Mouse (Mus musculus): ENCODE data around the gene Itga2b. TPM values are rescaled to one million over a fixed set of nuclear protein-coding genes. Genes with fewer than 3 reads are reported as not detected.

The Itga2b gene
- polyA plus RNA-seq (2014; fragmentation: Nextera tagmentation; extraction: Ambion mirVana) = 5.5 and 7.0 TPM in 2 replicates

- Histone ChIP-seq H3K27ac (ENCODE audit: low read depth, low read length) (no peak within 1 kb of the TSS), H3K9ac (replicated peaks; ENCODE audit: low read depth, low read length) (no peak within 1 kb of the TSS)
- no peak for ATAC-seq (ENCODE audit: low read depth)
These were observed at the start of gene Itga2b for GRCm38 (mm10) chr11:102469648-102470357. TSS of gene Itga2b (minus strand) at chr11:102470122.

DNA sequence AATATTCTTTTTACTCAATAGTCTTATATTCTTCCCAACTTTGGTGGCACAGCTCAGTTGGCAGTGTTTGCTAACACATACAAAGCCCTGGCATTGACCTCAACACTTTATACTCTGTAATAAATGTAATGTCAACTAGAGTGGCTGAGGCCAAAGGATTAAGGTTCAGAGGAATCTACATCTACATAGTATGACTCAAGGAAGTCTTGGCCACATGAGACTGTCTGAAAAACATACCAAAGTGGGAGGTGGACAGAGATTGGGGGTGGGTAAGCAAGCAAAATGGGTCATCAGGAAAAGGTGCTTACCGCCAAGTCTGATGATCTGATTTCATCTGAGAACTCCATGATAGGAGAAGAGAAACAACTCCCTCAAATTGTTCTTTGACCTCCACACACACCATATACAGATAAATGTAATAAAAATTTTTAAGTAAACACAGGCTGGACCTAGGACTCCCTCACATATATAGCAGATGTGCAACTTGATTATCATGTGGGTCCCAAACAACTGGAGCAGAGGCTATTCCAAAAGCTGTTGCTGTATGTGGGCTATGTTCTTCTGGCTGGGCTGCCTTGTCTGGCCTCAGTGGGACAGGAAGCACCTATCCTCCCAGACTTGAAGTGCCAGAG lies 45.0 kb upstream of the Itga2b start:
- Histone ChIP-seq H3K36me3 (ENCODE audit: control insufficient read depth, insufficient read depth, low read length) (no peaks in the 10 kb centered on the region), H3K4me3 (ENCODE audit: low read depth, low read length) (no peak overlapping the region), H3K4me1 (ENCODE audit: control insufficient read depth, insufficient read depth, low read length) (no peaks in the 10 kb centered on the region), H3K27me3 (ENCODE audit: control insufficient read depth, insufficient read depth, low read length) (no peaks in the 10 kb centered on the region), H3K9me3 (ENCODE audit: control insufficient read depth, low read length) (no peaks in the 10 kb centered on the region), H3K9ac (replicated peaks; ENCODE audit: low read depth, low read length) (no peak overlapping the region), H3K27ac (ENCODE audit: low read depth, low read length) (no peak overlapping the region), H3K4me2 (ENCODE audit: low read depth, low read length) (no peak overlapping the region)
- no peak for ATAC-seq (ENCODE audit: low read depth)
- WGBS = 100% methylated on average over 1 of the region's 1 CpGs

More at GRCm38 (mm10) chr11:102469648-102470357, at the start of gene Itga2b:
- Histone ChIP-seq H3K4me2 (ENCODE audit: low read depth, low read length) (no peak within 1 kb of the TSS), H3K4me1 (ENCODE audit: control insufficient read depth, insufficient read depth, low read length) (peaks cover 6% of the 10 kb centered on the region; the same call in 1 of the 2 replicates), H3K27me3 (ENCODE audit: control insufficient read depth, insufficient read depth, low read length) (no peaks in the 10 kb centered on the region), H3K4me3 (ENCODE audit: low read depth, low read length) (no peak within 1 kb of the TSS), H3K9me3 (ENCODE audit: control insufficient read depth, low read length) (no peaks in the 10 kb centered on the region), H3K36me3 (ENCODE audit: control insufficient read depth, insufficient read depth, low read length) (no peaks in the 10 kb centered on the region)
- 69% methylated on average over 11 of the region's 11 CpGs for WGBS

DNA sequence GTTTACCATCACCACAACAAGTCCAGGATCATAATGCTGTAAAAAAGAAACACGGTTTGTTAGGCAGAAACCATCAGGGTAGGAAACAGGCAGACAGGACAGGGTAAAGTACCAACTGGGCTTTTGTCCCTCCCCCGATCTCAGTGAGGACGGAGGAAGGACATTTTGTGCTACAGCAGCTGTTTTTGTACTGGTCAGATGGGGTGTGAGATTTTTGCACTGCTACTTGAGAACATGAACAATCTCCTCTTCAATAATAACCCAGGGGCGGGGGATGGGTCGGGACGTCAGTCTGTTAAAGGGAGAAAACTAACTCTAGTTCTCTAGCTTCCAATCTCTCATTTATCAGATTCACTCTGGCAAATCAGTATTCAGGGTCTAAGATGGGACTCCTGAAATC lies 40.3 kb upstream of the Itga2b start:
- no peak overlapping the region for H3K9ac ChIP-seq (replicated peaks; ENCODE audit: low read depth, low read length)
- no peaks in the 10 kb centered on the region for H3K9me3 ChIP-seq (ENCODE audit: control insufficient read depth, low read length)
- H3K27ac ChIP-seq (ENCODE audit: low read depth, low read length) = no peak overlapping the region
- H3K27me3 ChIP-seq (ENCODE audit: control insufficient read depth, insufficient read depth, low read length) = no peaks in the 10 kb centered on the region
- ATAC-seq (ENCODE audit: low read depth) = no peak
- WGBS = 64% methylated on average over 6 of the region's 6 CpGs
- H3K4me1 ChIP-seq (ENCODE audit: control insufficient read depth, insufficient read depth, low read length) = no peaks in the 10 kb centered on the region
- H3K36me3 ChIP-seq (ENCODE audit: control insufficient read depth, insufficient read depth, low read length) = 0 out of 2 replicates have a peak, but pooled peaks cover 2% of the 10 kb centered on the region
- H3K4me3 ChIP-seq (ENCODE audit: low read depth, low read length) = no peak overlapping the region
- H3K4me2 ChIP-seq (ENCODE audit: low read depth, low read length) = no peak overlapping the region

- Histone ChIP-seq H3K9me3 (ENCODE audit: control insufficient read depth, low read length) (no peaks in the 10 kb centered on the region), H3K4me1 (ENCODE audit: control insufficient read depth, insufficient read depth, low read length) (no peaks in the 10 kb centered on the region), H3K36me3 (ENCODE audit: control insufficient read depth, insufficient read depth, low read length) (peaks cover 28% of the 10 kb centered on the region), H3K4me2 (ENCODE audit: low read depth, low read length) (no peak overlapping the region), H3K9ac (replicated peaks; ENCODE audit: low read depth, low read length) (no peak overlapping the region), H3K4me3 (ENCODE audit: low read depth, low read length) (no peak overlapping the region), H3K27me3 (ENCODE audit: control insufficient read depth, insufficient read depth, low read length) (no peaks in the 10 kb centered on the region), H3K27ac (ENCODE audit: low read depth, low read length) (no peak overlapping the region)
- WGBS = 76% methylated on average over 2 of the region's 2 CpGs
- no peak for ATAC-seq (ENCODE audit: low read depth)
These were observed 26.8 kb upstream of the Itga2b start for GRCm38 (mm10) chr11:102496732-102497131.

- ATAC-seq (ENCODE audit: low read depth) = no peak
- Histone ChIP-seq H3K4me1 (ENCODE audit: control insufficient read depth, insufficient read depth, low read length) (no peaks in the 10 kb centered on the region), H3K4me3 (ENCODE audit: low read depth, low read length) (no peak overlapping the region), H3K27ac (ENCODE audit: low read depth, low read length) (no peak overlapping the region), H3K4me2 (ENCODE audit: low read depth, low read length) (no peak overlapping the region), H3K9ac (replicated peaks; ENCODE audit: low read depth, low read length) (no peak overlapping the region), H3K27me3 (ENCODE audit: control insufficient read depth, insufficient read depth, low read length) (no peaks in the 10 kb centered on the region), H3K36me3 (ENCODE audit: control insufficient read depth, insufficient read depth, low read length) (peaks cover 28% of the 10 kb centered on the region), H3K9me3 (ENCODE audit: control insufficient read depth, low read length) (no peaks in the 10 kb centered on the region)
- 92% methylated on average over 2 of the region's 2 CpGs for WGBS
These were observed 26.3 kb upstream of the Itga2b start for GRCm38 (mm10) chr11:102496206-102496605.

- Histone ChIP-seq H3K4me3 (ENCODE audit: low read depth, low read length) (no peak overlapping the region), H3K27ac (ENCODE audit: low read depth, low read length) (no peak overlapping the region), H3K9me3 (ENCODE audit: control insufficient read depth, low read length) (no peaks in the 10 kb centered on the region), H3K27me3 (ENCODE audit: control insufficient read depth, insufficient read depth, low read length) (no peaks in the 10 kb centered on the region), H3K36me3 (ENCODE audit: control insufficient read depth, insufficient read depth, low read length) (peaks cover 28% of the 10 kb centered on the region), H3K4me2 (ENCODE audit: low read depth, low read length) (no peak overlapping the region), H3K9ac (replicated peaks; ENCODE audit: low read depth, low read length) (no peak overlapping the region), H3K4me1 (ENCODE audit: control insufficient read depth, insufficient read depth, low read length) (no peaks in the 10 kb centered on the region)
- WGBS = 98% methylated on average over 5 of the region's 5 CpGs
- no peak for ATAC-seq (ENCODE audit: low read depth)
These were observed 25.8 kb upstream of the Itga2b start for GRCm38 (mm10) chr11:102495742-102496141.

DNA sequence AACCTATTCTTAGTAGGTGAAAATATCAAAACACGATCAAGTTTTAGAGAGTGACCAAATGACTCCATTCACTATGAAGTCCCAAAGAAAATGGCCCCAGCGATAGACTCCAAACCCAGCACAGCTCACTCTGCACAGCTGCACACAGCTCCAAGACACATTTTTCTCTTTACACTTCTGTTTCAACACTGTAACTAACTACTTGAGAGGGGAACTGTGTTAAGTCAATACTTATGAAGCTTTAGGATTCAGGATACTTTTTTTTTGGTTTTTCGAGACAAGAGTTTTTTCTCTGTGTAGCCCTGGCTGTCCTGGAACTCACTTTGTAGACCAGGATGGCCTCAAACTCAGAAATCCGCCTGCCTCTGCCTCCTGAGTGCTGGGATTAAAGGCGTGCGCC lies 25.2 kb upstream of the Itga2b start:
- 99% methylated on average over 6 of the region's 6 CpGs for WGBS
- Histone ChIP-seq H3K4me3 (ENCODE audit: low read depth, low read length) (no peak overlapping the region), H3K27me3 (ENCODE audit: control insufficient read depth, insufficient read depth, low read length) (no peaks in the 10 kb centered on the region), H3K9ac (replicated peaks; ENCODE audit: low read depth, low read length) (no peak overlapping the region), H3K4me1 (ENCODE audit: control insufficient read depth, insufficient read depth, low read length) (no peaks in the 10 kb centered on the region), H3K27ac (ENCODE audit: low read depth, low read length) (no peak overlapping the region), H3K9me3 (ENCODE audit: control insufficient read depth, low read length) (no peaks in the 10 kb centered on the region), H3K36me3 (ENCODE audit: control insufficient read depth, insufficient read depth, low read length) (peaks cover 23% of the 10 kb centered on the region), H3K4me2 (ENCODE audit: low read depth, low read length) (no peak overlapping the region)
- no peak for ATAC-seq (ENCODE audit: low read depth)

DNA sequence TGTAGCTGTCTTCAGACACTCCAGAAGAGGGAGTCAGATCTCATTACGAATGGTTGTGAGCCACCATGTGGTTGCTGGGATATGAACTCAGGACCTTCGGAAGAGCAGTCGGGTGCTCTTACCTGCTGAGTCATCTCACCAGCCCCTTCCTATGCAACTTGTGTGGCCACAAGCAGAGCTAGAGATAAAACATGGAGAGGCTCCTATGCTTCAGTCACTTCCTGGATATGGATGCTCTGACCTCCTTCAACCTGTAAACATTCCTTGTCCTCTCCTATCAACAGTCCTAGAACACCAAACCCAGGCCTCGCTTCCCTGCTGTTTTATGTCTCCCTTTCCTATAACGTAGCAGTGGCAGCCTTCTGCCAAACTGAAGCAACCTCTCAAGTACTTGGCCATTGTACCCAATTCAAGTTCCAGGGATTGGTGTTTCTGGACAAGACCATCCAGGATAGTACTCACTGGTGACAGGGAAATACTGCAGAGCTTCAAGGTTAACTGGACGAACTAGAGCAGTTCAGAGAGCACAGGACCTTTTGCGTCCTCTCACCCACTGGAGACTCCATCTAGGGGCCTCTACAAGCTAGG lies 24.2 kb upstream of the Itga2b start:
- no peaks in the 10 kb centered on the region for H3K4me1 ChIP-seq (ENCODE audit: control insufficient read depth, insufficient read depth, low read length)
- H3K9ac ChIP-seq (replicated peaks; ENCODE audit: low read depth, low read length) = no peak overlapping the region
- H3K4me3 ChIP-seq (ENCODE audit: low read depth, low read length) = no peak overlapping the region
- H3K4me2 ChIP-seq (ENCODE audit: low read depth, low read length) = no peak overlapping the region
- H3K27me3 ChIP-seq (ENCODE audit: control insufficient read depth, insufficient read depth, low read length) = no peaks in the 10 kb centered on the region
- H3K9me3 ChIP-seq (ENCODE audit: control insufficient read depth, low read length) = no peaks in the 10 kb centered on the region
- ATAC-seq (ENCODE audit: low read depth) = no peak
- 82% methylated on average over 7 of the region's 7 CpGs for WGBS
- no peak overlapping the region for H3K27ac ChIP-seq (ENCODE audit: low read depth, low read length)
- peaks cover 18% of the 10 kb centered on the region for H3K36me3 ChIP-seq (ENCODE audit: control insufficient read depth, insufficient read depth, low read length)

DNA sequence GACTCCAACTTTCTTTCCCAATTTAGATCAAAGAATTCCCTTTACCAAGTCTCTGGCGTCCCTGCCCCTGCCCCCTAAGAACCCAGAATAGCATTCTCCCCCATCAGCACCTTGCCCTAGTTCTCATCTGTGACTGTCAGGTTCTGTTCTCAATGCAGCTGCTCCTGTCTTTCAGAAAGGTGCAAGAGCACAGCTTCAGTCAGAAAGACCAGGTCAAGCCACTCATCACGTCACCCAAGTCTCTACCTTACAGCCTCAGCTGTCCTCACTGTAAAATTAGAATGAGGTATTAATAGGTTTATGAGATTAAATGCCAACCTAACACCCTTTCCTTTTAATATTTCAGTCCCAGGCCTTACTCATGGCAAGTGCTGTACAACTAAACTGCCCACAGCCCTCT lies 23.3 kb upstream of the Itga2b start:
- no peak overlapping the region for H3K27ac ChIP-seq (ENCODE audit: low read depth, low read length)
- H3K4me2 ChIP-seq (ENCODE audit: low read depth, low read length) = no peak overlapping the region
- no peaks in the 10 kb centered on the region for H3K9me3 ChIP-seq (ENCODE audit: control insufficient read depth, low read length)
- H3K27me3 ChIP-seq (ENCODE audit: control insufficient read depth, insufficient read depth, low read length) = no peaks in the 10 kb centered on the region
- no peak for ATAC-seq (ENCODE audit: low read depth)
- H3K9ac ChIP-seq (replicated peaks; ENCODE audit: low read depth, low read length) = no peak overlapping the region
- 86% methylated on average over 2 of the region's 2 CpGs for WGBS
- H3K36me3 ChIP-seq (ENCODE audit: control insufficient read depth, insufficient read depth, low read length) = peaks cover 15% of the 10 kb centered on the region
- H3K4me1 ChIP-seq (ENCODE audit: control insufficient read depth, insufficient read depth, low read length) = no peaks in the 10 kb centered on the region
- no peak overlapping the region for H3K4me3 ChIP-seq (ENCODE audit: low read depth, low read length)

All from neural tube, embryonic 14.5 days (tissue).